Mouse (Mus musculus): ENCODE measurements around the gene Gm20909. TPM values are rescaled to one million over a fixed set of nuclear protein-coding genes. Genes with fewer than 3 reads are reported as not detected.
"Not testable (repeated sequence)": the region's sequence is repeated elsewhere in the genome, so short reads cannot be mapped to it uniquely, and the experiment has no call there.

Gm20909 gene
- total RNA-seq (2021), result not detected

GRCm38 (mm10) chrY:21164270-21164669 lies at the start of gene Gm20909:
Gene Gm20909 (plus strand): TSS chrY:21164570.
- intact Hi-C loops (cut with DNase I); DNase-seq (ENCODE audit: low spot score in 2 of 2): not testable (repeated sequence)

Other genes with a start within 250 kb of the Gm20909 start
- gene Gm29866, start 170.9 kb upstream of the Gm20909 start, total RNA-seq (2021), result not detected
- gene Gm20865, start 77.0 kb downstream of the Gm20909 start, total RNA-seq (2021), result not detected

Data from left cerebral cortex, postnatal 36 days (tissue).